Mouse (Mus musculus) liver, postnatal 0 days (tissue): ENCODE measurements at regions not wholly inside any gene's neighbourhood (a gene's known extent, or its start where the extent isn't known, plus 50 kb on each side); places are given as distances from the start of the nearest gene placed in this dataset.

ENCODE experiments used
- CTCF ChIP-seq: sonication (generic); IDR thresholded peaks from 2 replicates; pipeline ENCODE4 v1.5.1; 2016; ENCODE audit warnings: antibody characterized with exemption, low read depth
- EP300 ChIP-seq: IDR thresholded peaks from 2 replicates; pipeline ENCODE4 v1.6.1; 2016; ENCODE audit warnings: antibody characterized with exemption, low read depth, mild to moderate bottlenecking

DNA sequence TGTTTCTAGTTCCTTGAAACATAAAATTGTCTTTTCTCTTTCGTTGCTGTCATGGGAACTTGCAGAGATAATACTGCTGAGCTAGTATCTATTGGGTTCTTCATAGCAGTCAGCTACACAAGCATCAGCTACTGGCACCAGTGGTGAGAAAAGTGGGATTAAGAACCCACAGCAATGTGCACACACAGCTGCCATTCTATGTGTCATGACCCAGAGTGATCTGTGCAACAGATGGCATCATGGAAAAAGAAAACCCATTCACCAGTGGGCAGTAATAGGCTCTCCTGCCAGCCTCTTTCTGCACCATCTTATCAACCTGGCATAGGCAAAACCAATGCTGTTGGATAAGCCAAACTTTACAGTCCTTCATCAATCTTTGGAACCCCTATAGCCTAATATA lies 428.1 kb downstream of the Trib2 start:
- TF ChIP-seq EP300, result no peak
- TF ChIP-seq CTCF, result no peak
